Mouse (Mus musculus): Measurements from ENCODE around the gene Tmco1. TPM values are rescaled to one million over a fixed set of nuclear protein-coding genes. Genes with fewer than 3 reads are reported as not detected.
A peak's percentile ranks its signal among the peaks of the same experiment; 100 is the strongest.

Gene Tmco1
- 72.7 and 80.1 TPM in 2 replicates for polyA plus RNA-seq (2016; fragmentation: Nextera tagmentation; extraction: Ambion mirVana)

GRCm38 (mm10) chr1:167308261-167309054 lies at the start of gene Tmco1:
TSS of gene Tmco1 (plus strand) at chr1:167308378.
- H3K9me3 ChIP-seq, result no peaks in the 10 kb centered on the region
- ATAC-seq (ENCODE audit: low FRiP score, low read depth), result peak; percentile 98
- peak within 1 kb of the TSS; percentile 75 for H3K4me3 ChIP-seq
- H3K27ac ChIP-seq (replicated peaks), result peak within 1 kb of the TSS; percentile 94
- WGBS, result under 1% methylated on average over 81 of the region's 82 CpGs
- no peaks in the 10 kb centered on the region for H3K27me3 ChIP-seq
- H3K36me3 ChIP-seq, result peaks cover 7% of the 10 kb centered on the region; the same call in 1 of the 2 replicates
- H3K4me2 ChIP-seq (replicated peaks), result peak within 1 kb of the TSS; percentile 82
- H3K4me1 ChIP-seq, result peaks cover 11% of the 10 kb centered on the region
- H3K9ac ChIP-seq (replicated peaks), result peak within 1 kb of the TSS; percentile 90

- Histone ChIP-seq H3K9ac (replicated peaks) (no peak overlapping the region), H3K4me3 (no peak overlapping the region), H3K4me2 (replicated peaks) (no peak overlapping the region), H3K27ac (replicated peaks) (no peak overlapping the region), H3K4me1 (peaks cover 9% of the 10 kb centered on the region; the same call in 1 of the 2 replicates), H3K27me3 (no peaks in the 10 kb centered on the region), H3K9me3 (no peaks in the 10 kb centered on the region), H3K36me3 (no peaks in the 10 kb centered on the region)
- ATAC-seq (ENCODE audit: low FRiP score, low read depth), result no peak
- WGBS, result 73% methylated on average over 10 of the region's 10 CpGs
These were observed 48.5 kb upstream of the Tmco1 start for GRCm38 (mm10) chr1:167259702-167260101.

GRCm38 (mm10) chr1:167261750-167262149 lies 46.4 kb upstream of the Tmco1 start:
- Histone ChIP-seq H3K27me3 (no peaks in the 10 kb centered on the region), H3K36me3 (no peaks in the 10 kb centered on the region), H3K4me1 (peaks cover 7% of the 10 kb centered on the region; the same call in 1 of the 2 replicates), H3K4me3 (no peak overlapping the region), H3K27ac (replicated peaks) (no peak overlapping the region), H3K4me2 (replicated peaks) (no peak overlapping the region), H3K9ac (replicated peaks) (no peak overlapping the region), H3K9me3 (no peaks in the 10 kb centered on the region)
- WGBS, result 97% methylated on average over 11 of the region's 11 CpGs
- ATAC-seq (ENCODE audit: low FRiP score, low read depth), result no peak

- Histone ChIP-seq H3K27me3 (no peaks in the 10 kb centered on the region), H3K4me3 (no peak overlapping the region), H3K27ac (replicated peaks) (no peak overlapping the region), H3K4me1 (peaks cover 7% of the 10 kb centered on the region; the same call in 1 of the 2 replicates), H3K9me3 (no peaks in the 10 kb centered on the region), H3K4me2 (replicated peaks) (no peak overlapping the region), H3K9ac (replicated peaks) (no peak overlapping the region), H3K36me3 (no peaks in the 10 kb centered on the region)
- WGBS, result 85% methylated on average over 10 of the region's 10 CpGs
- ATAC-seq (ENCODE audit: low FRiP score, low read depth), result no peak
These were observed 45.6 kb upstream of the Tmco1 start for GRCm38 (mm10) chr1:167262489-167263041.

GRCm38 (mm10) chr1:167265366-167265765 lies 42.8 kb upstream of the Tmco1 start:
- Histone ChIP-seq H3K4me2 (replicated peaks) (no peak overlapping the region), H3K27me3 (no peaks in the 10 kb centered on the region), H3K4me3 (no peak overlapping the region), H3K9me3 (no peaks in the 10 kb centered on the region), H3K36me3 (no peaks in the 10 kb centered on the region), H3K27ac (replicated peaks) (no peak overlapping the region), H3K9ac (replicated peaks) (no peak overlapping the region), H3K4me1 (peaks cover 21% of the 10 kb centered on the region)
- ATAC-seq (ENCODE audit: low FRiP score, low read depth), result no peak
- WGBS, result 90% methylated on average over 4 of the region's 4 CpGs

- ATAC-seq (ENCODE audit: low FRiP score, low read depth), result no peak
- Histone ChIP-seq H3K27me3 (no peaks in the 10 kb centered on the region), H3K36me3 (no peaks in the 10 kb centered on the region), H3K9me3 (no peaks in the 10 kb centered on the region), H3K4me3 (no peak overlapping the region), H3K4me1 (peaks cover 35% of the 10 kb centered on the region), H3K4me2 (replicated peaks) (no peak overlapping the region), H3K9ac (replicated peaks) (no peak overlapping the region), H3K27ac (replicated peaks) (no peak overlapping the region)
- 77% methylated on average over 3 of the region's 3 CpGs for WGBS
These were observed 41.5 kb upstream of the Tmco1 start for GRCm38 (mm10) chr1:167266720-167267119.

- Histone ChIP-seq H3K36me3 (no peaks in the 10 kb centered on the region), H3K27ac (replicated peaks) (no peak overlapping the region), H3K4me1 (peaks cover 36% of the 10 kb centered on the region), H3K4me3 (no peak overlapping the region), H3K9ac (replicated peaks) (no peak overlapping the region), H3K27me3 (no peaks in the 10 kb centered on the region), H3K9me3 (no peaks in the 10 kb centered on the region), H3K4me2 (replicated peaks) (no peak overlapping the region)
- 90% methylated on average over 9 of the region's 9 CpGs for WGBS
- ATAC-seq (ENCODE audit: low FRiP score, low read depth), result no peak
These were observed 39.7 kb upstream of the Tmco1 start for GRCm38 (mm10) chr1:167268360-167269063.

GRCm38 (mm10) chr1:167269350-167269811 lies 38.8 kb upstream of the Tmco1 start:
- WGBS, result 25% methylated on average over 14 of the region's 14 CpGs
- Histone ChIP-seq H3K27me3 (no peaks in the 10 kb centered on the region), H3K4me3 (no peak overlapping the region), H3K4me1 (peaks cover 44% of the 10 kb centered on the region), H3K9ac (replicated peaks) (no peak overlapping the region), H3K4me2 (replicated peaks) (0 out of 2 replicates have a peak overlapping the region, but pooled peaks have one; percentile 50), H3K27ac (replicated peaks) (0 out of 2 replicates have a peak overlapping the region, but pooled peaks have one; percentile 49), H3K9me3 (no peaks in the 10 kb centered on the region), H3K36me3 (no peaks in the 10 kb centered on the region)
- no peak for ATAC-seq (ENCODE audit: low FRiP score, low read depth)

GRCm38 (mm10) chr1:167269856-167270270 lies 38.3 kb upstream of the Tmco1 start:
- Histone ChIP-seq H3K4me1 (peaks cover 44% of the 10 kb centered on the region), H3K36me3 (no peaks in the 10 kb centered on the region), H3K4me2 (replicated peaks) (peak overlapping the region; percentile 50), H3K9ac (replicated peaks) (peak overlapping the region; percentile 20; the same call in 1 of the 2 replicates), H3K27me3 (no peaks in the 10 kb centered on the region), H3K27ac (replicated peaks) (peak overlapping the region; percentile 49; the same call in 1 of the 2 replicates), H3K4me3 (no peak overlapping the region), H3K9me3 (no peaks in the 10 kb centered on the region)
- no peak for ATAC-seq (ENCODE audit: low FRiP score, low read depth)
- WGBS, result 20% methylated on average over 6 of the region's 6 CpGs

- Histone ChIP-seq H3K9me3 (no peaks in the 10 kb centered on the region), H3K4me1 (peaks cover 44% of the 10 kb centered on the region), H3K4me2 (replicated peaks) (peak overlapping the region; percentile 50), H3K9ac (replicated peaks) (peak overlapping the region; percentile 20; the same call in 1 of the 2 replicates), H3K27me3 (no peaks in the 10 kb centered on the region), H3K36me3 (no peaks in the 10 kb centered on the region), H3K4me3 (peak overlapping the region; percentile 21), H3K27ac (replicated peaks) (peak overlapping the region; percentile 49; the same call in 1 of the 2 replicates)
- WGBS, result 6% methylated on average over 19 of the region's 19 CpGs
- peak; percentile 50 for ATAC-seq (ENCODE audit: low FRiP score, low read depth)
These were observed 37.7 kb upstream of the Tmco1 start for GRCm38 (mm10) chr1:167270342-167271111.

GRCm38 (mm10) chr1:167271304-167271703 lies 36.9 kb upstream of the Tmco1 start:
- Histone ChIP-seq H3K4me2 (replicated peaks) (peak overlapping the region; percentile 50; the same call in 1 of the 2 replicates), H3K4me1 (peaks cover 44% of the 10 kb centered on the region), H3K4me3 (no peak overlapping the region), H3K9me3 (no peaks in the 10 kb centered on the region), H3K36me3 (no peaks in the 10 kb centered on the region), H3K9ac (replicated peaks) (no peak overlapping the region), H3K27me3 (no peaks in the 10 kb centered on the region), H3K27ac (replicated peaks) (peak overlapping the region; percentile 49; the same call in 1 of the 2 replicates)
- ATAC-seq (ENCODE audit: low FRiP score, low read depth), result no peak
- WGBS, result 39% methylated on average over 4 of the region's 4 CpGs
